Mouse (Mus musculus) thymus, postnatal 0 days (tissue): Measurements from ENCODE around the gene Cdk19. TPM values are rescaled to one million over a fixed set of nuclear protein-coding genes. Genes with fewer than 3 reads are reported as not detected.

Experiments used
- DNase-seq: peaks from one replicate; pipeline ENCODE4 v3.0.0-alpha.2; 2015; ENCODE audit warnings: low spot score
- polyA plus RNA-seq: library from polyadenylated mRNA; unstranded; fragments of >200 nt; fragmentation: Nextera tagmentation; extraction: Ambion mirVana; gene quantifications from 2 replicates; pipeline ENCODE4 v1.2.1, GENCODE M21; 2015

Cdk19 gene
- polyA plus RNA-seq, 1 experiment from 2014 or later: 19.7 TPM

DNA sequence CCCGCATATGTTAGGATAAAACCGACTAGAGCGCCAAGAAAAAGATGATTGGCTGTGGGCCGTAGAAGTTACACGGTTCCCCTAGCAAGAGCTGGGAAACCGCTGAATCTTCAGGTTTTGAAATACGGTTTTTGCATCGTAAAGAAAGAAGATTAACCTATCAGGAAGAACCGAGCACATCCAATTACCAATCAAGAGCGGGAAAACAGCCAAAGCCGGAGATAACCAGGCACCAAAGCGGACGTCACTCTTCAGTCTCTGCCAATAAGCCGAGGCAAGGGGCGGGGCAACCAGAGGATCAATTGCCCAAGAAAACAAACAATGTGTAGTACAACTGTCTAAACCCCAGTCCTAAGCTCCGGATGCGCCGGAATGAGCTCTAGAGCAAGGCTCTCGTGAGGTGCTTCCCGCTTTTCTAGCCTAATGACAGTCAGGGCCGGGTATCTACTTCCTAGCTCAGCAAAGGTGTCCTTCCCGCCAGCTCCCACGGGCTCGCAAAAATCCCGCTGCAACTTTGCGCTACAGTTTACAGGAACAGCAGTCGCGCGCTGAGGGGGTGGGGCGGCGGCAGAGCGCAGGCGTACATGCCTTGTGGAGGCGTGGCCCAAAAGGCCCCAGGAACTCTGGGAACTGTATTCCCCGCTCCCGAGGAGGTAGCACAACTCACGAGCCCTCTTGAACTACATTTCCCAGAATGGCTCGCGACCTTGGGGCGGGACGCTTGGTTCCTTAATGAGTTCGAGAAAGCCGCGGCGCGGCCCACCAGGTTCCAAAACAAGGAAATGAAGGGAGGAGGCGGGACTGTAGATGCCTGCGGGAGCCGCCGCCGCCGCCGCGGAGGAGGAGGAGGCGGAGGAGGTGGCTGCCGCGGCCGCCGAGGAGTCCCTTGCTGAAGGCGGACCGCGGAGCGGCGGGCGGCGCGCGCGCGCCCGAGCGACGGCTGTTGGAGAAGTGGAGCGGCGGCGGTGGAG is 9.5 kb downstream of the Cdk19 start:
- DNase-seq: peak; percentile 100

DNA sequence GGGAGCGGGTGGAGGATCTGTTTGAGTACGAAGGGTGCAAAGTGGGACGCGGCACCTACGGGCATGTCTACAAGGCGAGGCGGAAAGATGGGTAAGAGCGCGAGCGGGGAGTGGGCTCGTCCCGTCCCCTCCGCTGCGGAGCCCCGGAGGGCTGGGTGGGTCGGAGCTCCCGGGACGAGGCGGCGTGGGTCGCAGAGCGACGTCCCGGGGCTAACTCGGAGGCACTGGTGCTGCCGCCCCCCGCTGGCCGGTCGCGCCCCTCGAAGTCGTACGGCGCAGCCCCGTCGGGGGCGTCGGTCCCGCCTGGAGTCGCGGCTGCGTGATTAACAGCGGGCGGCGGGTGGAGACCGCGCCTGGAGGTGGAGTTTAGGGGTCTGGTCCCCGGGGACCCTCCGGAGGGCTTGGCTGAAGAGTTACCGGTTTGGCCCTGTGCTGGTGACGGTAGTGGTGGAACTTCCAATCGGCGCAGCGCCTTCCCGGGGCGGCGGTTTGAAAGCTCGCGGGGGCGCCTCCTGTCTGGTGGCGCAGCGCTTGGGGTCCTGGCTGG is 10.3 kb downstream of the Cdk19 start:
- DNase-seq: peak; percentile 73

DNA sequence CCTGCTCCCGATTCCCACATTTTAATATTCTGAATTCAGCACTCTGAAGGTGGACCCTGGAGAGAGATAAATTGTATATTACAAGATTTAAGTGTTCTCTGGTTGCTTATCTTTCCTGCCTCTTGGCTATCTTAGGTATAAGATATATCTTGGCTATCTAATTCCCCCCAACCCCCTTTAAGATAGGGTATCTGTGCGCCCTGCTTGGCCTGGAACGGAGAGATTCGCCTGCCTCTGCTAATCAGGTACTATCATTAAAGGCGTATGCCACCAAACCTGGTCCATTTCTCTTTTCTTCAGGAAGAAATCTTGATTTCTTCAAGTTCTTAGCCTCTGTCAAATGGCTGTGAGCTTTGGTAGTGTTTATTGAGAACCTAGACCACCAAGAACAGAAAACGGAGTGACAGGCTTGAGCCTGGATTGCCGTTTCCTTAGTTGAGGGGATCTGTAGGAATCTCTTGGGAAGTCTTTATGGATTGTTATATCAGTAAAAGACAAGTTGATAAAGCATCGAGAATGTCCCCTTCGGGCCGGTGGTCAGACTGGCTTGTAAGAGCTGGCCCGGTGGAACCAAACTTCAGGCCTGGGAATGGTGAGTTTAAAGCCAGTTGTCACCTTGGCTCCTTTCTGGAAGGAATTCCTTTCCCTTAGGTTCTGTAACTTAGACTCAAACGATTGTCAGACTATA is 11.0 kb downstream of the Cdk19 start:
- no peak for DNase-seq

DNA sequence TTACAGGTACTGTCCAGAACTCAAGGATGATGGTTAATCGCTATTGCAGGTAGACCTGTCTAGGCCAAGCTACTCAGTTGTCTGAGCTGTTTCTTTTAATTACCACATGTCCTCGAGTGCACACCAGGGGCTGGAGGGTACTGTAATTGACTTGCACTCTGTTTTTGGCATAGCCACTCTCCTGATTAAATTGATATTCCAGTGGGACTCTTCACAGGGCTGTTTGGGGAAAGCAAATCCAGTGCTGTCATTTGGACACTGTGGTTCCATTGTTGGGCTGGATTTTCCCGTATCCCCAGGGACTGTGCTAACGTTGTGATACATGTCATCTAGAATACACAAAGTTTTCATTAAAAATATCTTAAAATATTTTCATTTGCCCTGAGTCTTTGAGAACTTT is 11.8 kb downstream of the Cdk19 start:
- DNase-seq: no peak

DNA sequence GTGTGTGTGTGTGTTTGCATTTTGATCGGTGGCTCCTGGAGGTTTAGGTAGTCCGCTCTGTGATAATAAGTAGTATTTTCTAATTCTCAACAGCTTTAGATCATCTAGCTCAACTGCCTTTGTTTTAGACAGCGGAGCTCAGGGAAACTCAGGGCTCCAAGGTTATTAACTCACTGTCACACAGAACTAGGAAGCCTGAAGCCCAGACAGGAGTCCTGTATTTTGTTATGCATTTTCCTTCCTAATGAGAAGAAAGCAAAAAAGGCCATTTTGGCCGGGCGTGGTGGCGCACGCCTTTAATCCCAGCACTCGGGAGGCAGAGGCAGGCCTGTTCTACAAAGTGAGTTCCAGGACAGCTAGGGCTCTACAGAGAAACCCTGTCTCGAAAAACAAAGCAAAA is 14.7 kb downstream of the Cdk19 start:
- no peak for DNase-seq

DNA sequence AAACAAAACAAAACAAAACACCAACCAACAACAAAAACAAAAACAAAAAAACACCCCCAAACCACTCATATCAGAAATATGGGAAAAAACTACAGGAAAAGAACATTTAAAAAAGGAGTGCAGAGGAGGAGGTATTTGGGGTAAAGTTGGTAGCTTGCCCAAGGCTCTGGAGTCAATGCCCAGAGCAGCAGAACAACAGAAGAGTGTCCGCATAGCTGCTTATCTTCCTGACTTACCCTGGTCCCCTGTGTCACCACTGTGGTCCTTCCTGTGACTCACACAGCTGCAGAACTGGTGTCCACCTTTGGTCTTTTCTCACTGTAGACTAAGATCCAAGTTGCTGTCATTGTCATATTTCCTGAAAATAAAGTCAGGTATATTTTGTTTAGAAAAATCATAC is 15.2 kb downstream of the Cdk19 start:
- no peak for DNase-seq

DNA sequence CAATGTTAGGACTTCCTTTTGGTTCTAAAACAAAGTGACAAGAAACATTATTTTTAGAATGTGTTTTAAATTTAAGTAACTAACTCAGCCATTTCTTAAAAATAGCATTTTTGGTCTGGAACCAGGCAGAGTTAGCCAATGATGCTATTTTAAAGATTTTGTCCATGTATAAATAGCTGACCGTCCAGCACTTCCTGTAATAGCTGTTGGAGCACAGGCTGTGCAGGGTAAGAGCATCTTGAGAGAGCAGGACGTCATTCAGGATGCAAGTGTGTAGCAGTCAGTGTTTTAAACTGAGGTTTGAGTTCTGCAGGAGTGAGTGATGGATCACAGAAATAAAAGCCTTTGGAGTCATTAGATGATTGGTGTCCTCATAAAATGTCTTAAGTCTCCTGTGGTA is 18.8 kb downstream of the Cdk19 start:
- no peak for DNase-seq

DNA sequence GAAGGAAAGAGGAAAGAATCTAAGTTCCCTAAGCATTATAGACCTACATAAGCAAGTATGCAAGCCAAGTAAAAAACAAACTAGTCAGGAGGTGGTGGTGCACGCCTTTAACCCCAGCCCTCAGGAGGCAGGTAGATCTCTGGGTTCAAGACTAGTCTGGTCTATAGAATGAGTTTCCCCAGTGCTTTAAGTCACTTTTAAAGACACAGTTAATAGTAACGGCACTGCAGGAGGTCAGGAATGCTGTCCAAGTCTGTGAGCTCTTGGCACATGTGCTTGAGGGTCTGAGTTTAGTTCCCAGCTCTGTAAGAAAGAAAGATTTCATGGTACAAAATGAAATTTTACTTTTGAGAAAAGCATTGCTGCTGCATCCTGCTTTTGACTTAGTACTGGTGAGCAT is 19.8 kb downstream of the Cdk19 start:
- no peak for DNase-seq

DNA sequence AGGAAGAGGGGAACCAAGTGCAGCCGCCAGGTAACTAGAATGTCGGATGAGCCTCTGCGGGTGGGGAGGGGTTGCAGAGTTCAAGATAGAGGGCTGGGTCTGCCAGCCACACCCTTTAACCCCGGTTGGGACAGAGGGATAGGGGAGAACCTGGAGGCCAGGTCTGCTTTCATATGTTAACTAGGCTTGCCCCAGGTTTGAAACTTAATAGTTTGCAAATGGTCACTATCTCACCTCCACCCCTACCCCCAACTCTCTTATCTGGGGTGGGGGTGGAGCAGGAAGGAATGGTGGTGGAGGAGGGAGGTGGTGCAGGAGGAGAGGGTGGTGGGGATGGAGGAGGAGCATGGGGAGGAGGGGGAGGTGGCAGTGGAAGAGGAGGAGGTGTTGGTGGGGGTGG is 23.6 kb downstream of the Cdk19 start:
- DNase-seq: no peak

DNA sequence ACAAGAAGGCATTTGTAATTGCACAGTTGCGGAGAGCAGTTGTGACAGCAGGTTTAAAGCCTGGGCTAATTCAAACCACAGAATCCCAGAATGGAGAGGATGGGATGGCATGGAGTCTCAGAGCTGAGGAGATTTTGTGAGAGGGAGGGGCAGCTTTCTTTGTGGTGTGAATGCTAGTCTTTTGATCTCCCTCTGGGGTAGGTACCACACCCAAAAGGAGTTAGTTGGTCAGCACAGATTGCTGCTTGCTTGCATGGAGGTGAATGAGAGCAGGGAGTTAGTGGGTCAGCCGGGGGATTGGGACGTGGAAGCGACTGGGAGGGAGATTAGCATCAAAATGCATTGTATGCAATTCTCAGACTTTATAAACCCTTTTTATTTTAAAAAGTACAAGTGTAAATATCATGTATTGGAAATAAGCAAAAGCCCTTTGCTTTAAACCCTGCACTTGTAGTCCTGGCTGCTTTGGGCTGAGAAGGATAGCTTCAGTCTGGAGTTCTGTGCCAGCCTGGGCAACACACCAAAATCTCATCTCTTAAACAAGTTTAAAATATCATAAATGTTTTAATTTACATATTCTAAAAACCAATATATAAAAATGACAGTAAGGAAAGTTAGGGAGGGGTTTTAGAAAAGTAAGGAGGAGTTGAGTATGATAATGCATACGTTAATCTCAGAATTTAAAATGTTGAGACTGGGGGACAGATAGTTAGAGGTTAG is 25.4 kb downstream of the Cdk19 start:
- no peak for DNase-seq

DNA sequence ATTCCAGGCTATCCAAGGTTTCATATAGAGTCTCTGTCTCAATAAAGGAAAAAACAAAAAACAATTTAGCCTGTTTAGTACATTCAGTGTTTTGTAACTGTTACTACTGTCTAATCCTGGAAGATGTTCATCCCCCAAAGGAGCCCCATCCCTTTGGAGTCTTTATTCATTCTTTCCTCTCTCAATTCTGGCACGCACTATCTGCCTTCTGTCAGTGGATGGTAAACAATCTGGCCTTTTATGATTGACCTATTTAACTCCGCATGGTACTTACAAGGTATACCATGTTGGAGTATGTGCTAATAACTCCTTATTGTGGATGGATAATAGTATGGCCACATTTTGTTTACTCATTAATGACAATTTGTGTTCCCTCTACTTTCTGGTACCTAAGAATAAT is 26.6 kb downstream of the Cdk19 start:
- no peak for DNase-seq

DNA sequence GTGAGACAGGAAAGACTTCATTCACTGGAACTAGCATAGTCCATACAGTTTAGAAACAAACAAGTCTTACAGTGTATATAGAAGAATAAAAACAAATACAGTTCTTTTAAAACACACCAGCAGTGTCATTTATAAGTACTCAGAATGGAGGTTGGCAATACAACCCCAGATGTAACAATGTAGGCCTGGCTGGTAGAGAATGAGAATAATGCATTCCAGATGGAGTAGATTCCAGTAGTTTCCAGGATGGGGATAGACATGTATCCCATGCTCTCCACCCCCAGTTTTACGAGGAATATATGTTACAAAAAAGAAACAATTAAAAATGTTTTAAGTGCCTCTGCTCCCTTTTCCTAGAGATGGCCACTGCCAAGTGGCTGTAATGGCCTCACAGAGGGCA is 29.2 kb downstream of the Cdk19 start:
- no peak for DNase-seq

DNA sequence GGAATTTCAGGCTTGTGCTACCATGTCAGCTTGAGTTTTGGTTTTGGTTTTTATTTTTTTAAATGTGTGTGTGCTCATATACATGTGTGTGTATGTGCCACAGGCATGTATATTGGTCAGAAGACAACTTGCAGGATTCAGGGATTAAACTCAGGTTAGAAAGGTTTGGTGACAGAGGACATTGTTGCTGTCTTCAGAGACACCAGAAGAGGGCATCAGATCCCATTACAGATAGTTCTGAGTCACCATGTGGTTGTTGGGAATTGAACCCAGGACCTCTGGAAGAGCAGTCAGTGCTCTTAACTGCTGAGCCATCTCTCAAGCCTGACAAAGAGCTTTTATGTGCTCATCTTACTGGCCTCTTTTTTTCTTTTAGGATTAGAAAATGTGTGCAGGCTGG is 30.8 kb downstream of the Cdk19 start:
- DNase-seq: no peak

DNA sequence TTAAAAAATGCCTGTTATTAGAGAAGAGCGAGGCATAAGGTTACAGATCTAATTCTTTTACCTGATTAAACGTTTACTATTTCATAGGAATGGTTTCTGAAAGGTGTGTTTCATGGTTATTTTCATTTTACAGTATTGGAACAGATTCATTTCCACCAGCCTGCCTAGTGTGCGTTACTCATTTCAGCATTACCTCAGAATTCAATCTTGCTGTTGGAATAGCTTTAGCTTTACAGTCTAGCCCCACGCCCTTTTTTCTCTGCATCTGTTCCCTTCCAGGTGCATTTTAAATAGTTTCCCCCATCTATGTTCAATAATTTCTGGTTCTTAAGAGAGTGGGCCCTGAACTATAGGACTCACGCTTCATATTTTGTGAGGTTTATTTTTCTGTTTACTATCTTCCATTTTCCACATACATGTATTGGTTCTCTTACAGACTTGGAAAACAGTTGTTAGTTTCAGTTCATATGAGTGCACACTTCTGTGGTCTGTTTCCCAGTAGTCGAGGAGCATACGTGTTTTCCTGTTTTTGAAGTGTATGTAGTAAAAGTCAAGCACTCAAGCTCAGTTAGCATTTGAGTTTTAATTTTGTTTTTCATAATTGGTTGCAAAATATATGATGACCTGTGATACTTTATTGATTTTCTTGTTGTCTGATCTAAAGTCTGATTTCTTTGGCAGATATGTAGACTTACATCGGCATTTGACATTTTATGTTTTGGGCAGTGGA is 32.0 kb downstream of the Cdk19 start:
- no peak for DNase-seq

DNA sequence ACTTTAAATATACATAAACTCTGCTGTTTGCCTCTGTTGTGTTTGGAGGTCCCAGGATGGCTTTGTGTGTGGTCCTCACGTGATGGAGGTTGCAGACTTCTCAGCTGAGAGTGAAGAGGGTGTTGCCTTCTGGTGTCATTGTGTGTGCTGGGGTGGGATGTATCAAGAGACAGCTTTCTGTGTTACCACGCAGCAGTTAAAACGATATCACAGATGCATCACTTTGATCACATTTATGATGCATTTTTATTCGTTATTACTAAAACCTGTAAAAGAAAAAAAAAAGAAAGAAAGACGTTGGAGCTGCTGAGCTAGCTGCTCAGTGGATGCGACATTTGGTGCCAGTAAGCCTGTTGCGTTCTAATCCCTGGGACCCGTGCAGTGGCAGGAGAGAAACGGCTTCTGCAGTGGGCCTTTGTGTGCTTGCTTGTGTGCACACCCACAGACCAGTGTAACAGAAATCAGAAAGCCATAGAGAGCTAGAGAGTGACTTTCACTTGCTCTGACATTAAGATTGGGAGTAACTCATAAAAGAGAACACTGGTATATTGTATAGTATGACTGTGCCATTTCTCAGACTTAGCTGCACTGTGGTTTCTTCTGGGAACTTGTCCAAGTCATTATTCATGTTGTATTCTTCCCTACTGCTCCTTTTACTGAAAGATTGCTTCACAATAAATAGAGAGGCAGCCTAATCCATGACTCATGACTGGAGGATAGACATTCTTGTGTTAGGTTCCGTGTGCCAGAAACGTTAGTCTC is 32.7 kb downstream of the Cdk19 start:
- no peak for DNase-seq

DNA sequence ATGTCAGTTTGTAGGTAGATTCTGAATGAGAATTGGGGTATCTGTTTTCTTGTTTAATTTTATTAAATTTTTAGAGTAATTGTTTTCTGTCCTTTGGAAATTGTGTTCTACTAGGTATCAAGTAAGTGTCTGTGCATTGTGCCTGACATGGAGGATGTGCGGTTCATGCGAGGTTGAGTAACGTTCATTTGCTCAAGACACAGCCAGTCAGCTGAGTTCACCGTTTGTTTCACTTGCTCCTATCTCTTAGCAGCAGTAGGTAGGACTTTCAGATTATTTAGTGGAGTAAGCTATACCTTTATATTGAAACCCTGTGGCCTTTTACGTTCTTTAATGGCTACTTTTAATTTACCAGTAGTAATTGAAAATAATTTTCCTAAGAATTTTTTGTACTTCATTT is 34.4 kb downstream of the Cdk19 start:
- no peak for DNase-seq

DNA sequence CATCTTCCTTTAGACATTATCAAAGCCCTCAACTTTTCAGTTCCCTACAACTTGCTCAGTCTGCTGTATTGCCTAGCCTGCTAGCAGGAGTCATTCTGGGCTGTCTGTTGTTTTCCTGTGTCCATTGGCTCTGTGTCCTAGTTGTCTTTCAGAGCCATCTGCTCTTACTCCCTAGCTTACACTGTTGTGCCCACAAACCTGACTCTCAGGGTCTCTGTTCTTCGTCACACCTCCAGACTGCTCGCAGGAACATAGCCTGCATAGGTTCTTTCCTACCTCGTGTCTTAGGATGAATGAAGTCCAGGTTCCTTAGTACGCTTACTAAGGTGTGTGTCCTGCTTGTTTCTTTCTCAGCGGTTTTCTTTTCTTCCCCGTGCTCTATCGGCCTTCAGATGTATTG is 35.5 kb downstream of the Cdk19 start:
- DNase-seq: no peak

DNA sequence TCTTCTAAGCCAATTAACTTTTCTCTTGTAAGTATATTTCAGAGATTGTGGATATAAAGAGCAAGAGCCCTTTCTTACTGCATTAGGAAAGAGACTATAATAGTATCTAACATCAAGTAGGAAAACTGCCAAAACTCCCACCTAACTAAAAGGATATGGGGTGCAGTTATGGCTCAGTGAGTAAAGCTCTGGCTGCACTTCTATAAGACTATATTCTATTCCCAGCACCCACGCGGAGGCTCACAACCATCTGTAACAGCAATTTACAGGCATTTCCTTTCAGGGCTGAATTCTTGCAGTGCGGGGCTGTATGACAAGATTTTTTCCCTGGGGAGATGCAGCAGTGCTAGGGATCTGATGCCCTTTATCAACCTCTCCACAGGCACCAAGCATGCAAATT is 36.9 kb downstream of the Cdk19 start:
- DNase-seq: no peak

DNA sequence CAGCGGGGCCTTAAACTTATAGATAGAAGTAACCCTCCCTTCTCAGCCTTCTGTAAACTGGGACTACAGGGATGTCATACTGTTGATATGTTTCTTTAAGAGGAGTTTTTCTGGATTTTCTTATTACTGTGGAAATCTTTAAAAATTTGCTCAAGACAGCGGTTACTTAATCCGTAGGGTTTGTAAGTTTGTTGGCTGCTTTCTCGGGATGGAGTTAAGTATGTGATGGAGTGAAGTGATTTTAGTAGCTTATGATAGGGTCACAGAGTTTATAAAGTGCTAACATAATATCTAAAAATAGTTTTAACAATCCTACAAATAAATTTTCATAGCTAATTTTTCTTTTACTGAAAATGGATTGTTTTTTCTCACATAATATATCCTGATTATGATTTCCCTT is 38.9 kb downstream of the Cdk19 start:
- DNase-seq: no peak

DNA sequence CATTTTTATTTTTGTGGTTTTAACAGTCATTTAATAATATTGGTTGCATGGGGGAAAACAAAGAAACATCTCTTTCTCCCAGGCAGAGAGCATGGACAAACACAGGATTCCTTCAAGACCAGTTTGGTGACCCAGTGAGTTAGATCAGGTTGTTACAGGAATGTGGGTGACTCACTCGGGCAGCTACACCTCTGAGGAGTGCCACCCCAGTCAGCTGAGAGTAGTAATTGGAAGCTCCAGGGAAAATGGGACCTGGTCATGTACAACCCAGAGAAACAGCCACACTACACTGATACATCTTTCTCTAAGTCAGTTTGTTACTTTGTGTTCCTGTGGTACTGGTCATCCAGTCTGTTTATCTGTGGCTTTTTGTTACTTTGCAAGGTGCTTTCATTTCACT is 40.3 kb downstream of the Cdk19 start:
- no peak for DNase-seq
